Mouse (Mus musculus) right cerebral cortex, postnatal 10 days (tissue): ENCODE data around the gene Igsf6.

Source experiments
- DNase-seq, 2 experiments: peaks; one replicate each; pipeline ENCODE4 v3.0.0; 2021; ENCODE audit warnings: low spot score in 2 of 2

Igsf6 gene

DNA sequence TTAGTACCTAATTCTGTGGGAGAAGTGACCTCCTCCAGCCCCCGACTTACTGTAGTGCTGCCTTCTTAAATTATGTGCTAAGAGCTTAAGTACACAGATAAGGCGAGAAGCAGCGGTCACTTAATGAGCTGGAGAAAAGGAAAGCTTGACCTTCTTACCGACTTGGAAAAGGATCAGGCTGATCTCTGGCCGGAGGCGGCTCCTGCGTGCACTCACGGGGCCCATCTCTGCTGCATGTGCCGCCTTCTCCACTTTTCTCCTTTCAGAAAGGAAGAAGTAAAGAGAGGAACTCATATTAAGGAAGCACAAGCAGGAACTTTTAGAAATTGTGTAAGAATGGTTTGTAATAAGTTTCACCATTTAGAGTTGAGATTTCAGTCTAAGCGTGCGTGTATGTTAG is at the start of gene Igsf6:
TSS of gene Igsf6 (minus strand) at position 292 of the 400 bp plus-strand sequence.
- DNase-seq: no peak

DNA sequence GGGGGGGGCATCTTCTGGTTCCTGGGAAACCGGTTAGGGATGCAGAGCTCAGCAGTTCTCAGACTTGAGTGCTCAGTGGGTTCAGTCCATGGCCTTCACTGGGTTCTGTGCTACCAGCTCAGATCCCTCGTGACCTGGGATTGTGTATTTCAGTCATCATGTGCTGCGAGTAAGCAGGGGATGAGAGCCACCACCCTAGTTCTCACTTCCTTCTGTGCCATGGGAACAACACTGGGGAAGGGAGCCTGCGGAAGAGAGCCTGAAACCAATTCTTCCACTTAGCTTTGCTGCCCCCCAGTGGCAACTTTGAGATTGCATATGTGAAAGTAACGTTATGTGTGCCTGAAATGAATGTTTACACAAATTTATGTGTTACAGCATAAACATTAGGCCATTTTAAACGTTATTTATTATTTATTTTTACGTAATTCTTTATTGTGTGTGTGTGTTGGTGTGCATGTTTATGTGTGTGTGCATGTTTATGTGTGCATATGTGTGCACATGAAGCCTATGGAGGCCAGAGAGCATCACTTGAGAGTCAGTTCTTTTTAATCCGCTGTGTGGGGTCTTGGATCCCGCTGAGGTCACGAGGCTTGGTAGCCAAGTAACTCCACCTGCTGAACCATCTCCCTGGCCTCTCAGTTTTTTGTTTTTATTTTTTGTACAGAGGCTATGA is 45.9 kb upstream of the Igsf6 start:
- DNase-seq: peak; percentile 88 to 92

DNA sequence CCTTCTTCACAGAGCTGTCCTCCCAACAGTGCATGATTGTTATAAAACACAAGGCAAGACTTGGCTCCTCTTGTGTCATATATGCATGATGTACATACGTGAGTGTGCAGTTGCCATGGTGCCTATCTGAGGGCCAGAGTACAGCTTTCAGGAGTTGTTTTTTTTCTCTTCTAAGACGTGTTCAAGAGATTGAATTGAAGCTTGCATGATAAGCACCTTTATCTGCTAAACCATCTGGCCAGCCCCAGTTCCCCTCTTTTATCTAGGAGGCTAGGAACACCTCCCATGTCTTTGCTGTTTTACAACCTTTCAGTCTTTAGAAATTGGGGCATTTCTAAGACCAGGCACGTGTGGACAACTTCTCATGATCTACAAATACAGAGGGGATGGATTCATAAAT is 37.4 kb upstream of the Igsf6 start:
- DNase-seq: no peak

DNA sequence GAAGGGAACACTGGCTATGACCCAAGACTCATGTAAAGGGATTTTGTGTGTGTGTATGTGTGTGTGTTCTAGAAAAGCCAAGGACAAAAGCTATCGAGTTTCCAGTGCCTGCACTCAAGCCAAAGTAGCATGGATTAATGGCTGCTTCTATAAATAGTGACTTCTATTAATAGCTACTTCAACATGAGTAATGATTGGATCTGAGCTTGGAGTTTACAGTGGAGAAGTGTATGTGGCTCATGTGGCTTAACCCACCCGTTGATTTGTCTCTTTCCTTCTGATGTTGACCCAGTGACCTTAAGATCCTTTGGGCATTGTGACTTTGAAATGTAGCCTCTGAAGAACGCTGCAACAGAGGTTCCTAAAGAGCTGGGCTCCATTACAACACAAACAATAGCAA is 36.9 kb upstream of the Igsf6 start:
- no peak for DNase-seq

DNA sequence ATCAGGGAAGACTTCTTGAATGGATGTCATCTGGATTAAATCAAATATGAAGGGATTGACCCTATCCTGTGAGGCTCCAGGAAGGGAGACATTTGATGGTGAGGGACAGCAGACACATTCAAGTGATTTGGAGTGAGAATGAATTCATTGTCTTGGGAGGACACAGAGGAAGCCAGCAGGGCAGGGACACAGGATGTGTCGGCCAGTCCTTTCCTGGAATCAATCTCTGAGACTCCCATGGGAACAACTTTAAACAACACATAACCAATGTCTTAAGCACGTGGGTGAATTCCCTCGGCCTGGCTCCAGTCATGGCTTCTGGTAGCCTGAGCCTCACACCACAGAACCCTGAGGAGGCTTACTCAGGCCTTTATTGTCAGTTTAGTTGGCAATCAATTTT is 33.5 kb upstream of the Igsf6 start:
- DNase-seq: no peak

DNA sequence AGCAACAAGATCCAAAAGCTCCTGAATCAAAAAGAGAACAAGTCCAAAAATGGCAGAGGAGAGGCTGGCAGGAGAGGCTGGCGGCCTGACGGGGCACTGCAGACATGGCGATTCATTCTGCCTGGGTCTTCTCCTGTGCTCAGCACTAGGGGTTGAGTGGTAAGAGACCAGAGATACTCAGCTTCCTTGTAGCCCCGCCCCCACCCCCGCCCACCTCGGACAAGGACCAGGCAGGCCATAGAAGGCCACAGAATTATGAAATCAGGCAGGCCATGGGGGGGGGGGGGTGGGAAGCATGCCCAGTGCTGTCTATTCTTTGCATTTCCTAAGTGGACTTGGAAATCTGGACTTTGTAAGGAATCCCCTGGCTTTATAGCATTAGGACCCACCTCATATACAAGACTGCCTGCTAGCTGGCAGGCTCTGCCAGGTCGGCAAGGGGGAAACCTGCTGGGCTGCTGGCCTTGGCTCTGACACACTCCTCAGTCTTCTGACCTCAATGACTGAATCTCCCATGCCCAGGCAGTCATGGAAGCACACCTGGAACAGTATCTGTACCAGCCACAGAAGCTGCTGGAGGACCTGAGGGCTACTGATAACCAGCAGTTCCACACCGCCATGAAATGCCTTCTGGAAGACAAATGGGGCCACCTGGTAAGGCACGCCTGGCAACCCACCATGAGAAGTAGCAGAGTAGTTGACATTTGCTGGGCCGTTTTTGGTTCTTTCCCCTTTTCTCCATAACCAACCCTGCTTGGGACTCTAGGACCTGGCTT is 24.4 kb upstream of the Igsf6 start:
- no peak for DNase-seq

DNA sequence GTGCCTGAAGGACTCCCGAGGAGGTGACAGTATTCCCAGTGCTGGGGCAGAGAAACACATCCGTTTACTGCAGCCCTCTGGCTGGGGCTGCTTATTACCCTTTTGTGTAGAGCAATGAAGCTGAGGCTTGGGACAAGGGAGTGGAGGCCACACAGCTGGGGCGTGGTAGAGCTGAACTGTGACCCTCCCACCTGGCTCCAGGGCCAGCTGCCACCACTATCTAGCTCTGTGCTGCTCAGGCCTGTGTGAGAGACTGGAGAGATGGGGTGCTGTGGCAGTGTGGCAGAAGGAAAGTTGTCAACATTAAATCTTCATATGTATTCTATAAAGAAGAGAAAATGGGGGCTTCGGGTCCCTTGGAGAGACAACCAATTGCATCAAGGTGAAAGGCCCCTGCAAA is 18.7 kb upstream of the Igsf6 start:
- no peak for DNase-seq

DNA sequence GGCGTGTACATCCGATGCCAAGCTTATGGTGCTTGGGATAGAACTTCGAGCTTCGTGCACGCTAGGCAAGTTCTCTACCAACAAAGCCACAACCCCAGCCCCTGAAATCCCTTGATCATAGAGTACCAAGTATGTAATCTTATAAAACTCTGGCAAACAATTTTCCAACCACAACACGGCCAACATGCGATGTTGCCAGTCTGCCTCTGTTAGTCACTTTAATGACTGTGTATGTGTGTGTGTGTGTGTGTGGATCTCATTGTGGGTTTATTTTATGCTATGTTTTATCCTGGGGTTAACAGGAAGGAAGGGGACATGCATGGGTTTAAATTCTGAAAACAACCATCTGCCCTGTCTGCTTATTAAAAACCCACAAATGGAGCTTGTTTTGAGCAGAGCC is 16.4 kb upstream of the Igsf6 start:
- DNase-seq: no peak

DNA sequence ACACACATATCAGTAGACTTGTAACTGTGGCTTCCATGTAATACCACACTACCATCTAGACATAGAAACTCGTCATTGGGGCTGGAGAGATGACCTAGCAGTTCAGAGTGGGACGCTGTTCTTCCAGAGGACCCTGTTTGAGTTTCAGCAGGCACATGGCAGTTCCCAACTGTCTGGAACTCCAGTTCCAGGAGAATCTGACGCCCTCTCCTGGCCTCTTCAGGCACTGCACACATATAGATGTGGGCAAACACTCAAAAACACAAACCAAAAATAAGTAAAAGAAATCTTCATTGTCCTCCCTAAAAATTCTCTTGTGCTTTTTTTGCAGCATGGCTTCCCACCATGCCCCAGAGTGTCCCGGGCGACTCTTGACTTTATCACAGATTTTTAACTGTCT is 14.4 kb upstream of the Igsf6 start:
- no peak for DNase-seq

DNA sequence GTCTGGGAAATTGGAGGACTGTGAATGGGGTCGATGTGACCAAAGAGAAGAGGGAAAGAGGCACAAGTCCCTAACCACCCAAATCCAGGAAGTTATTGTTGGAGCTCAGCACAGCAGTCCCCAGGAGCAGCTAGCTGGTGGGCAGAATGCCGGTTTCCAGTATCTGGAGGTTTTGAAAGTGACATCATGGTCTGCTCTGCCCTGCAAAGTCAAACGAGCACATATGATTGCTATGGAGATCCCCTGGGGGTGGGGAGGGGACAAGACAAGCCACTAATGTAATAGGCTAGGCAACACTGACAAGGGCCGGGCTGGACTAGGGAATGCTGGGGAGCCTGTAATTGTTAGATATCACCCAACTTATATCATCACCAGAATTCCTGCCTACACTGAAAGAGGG is 11.1 kb upstream of the Igsf6 start:
- no peak for DNase-seq

DNA sequence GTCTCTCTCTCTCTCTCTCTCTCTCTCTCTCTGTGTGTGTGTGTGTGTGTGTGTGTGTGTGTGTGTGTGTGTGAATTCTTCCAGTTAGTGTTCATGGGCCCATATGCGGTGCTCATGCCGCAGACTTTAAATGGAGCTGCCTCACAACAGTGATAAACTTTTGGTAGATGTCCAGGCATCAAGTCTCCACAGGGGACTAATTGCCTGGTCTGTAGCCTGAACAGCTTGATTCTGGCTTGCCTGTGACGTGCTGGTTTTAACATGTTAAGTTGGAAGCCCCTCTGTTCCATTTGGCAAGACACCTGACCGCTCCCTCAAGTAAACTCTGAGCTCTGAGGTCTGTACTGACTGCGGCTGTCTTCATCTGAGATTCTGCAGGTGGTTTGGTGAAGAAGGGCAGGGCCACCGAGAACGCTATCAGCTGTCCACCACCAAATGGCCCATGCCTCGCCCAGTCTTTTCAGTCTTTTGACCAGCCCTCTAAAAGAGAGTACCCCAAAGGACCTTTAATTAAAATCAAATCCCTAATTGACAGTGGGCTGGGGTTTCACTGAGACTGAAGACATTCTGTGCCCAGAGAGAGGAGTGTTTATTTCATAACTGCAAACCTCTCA is 10.6 kb upstream of the Igsf6 start:
- DNase-seq: no peak

DNA sequence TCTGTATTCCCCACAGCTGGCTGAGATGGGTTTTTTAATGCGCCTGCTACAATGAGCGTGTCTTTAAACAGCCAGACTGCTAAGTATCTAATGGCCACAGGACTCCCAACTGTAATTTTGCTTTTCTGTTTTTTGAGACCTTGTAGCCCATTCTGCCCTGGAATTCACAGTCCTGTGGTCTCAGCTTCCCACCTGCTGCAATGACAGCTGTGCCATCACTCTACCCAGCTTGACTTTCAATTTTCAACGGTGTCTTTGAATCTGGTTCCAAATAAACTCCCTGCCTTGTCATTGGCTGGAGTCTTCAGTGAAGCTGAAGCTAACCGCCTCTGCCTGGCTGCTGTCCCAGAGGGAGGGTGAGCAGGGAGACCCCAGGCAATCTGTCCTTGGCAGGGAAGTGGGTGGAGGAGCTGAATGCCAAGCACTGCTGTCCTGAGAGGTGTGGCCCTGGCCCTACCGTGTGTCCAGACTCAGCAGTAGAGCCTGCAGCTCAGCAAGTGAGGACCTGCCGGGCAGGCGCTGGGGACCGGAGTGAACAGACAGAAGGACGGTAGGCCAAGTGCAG is 8.7 kb upstream of the Igsf6 start:
- DNase-seq: peak; percentile 48 to 50

DNA sequence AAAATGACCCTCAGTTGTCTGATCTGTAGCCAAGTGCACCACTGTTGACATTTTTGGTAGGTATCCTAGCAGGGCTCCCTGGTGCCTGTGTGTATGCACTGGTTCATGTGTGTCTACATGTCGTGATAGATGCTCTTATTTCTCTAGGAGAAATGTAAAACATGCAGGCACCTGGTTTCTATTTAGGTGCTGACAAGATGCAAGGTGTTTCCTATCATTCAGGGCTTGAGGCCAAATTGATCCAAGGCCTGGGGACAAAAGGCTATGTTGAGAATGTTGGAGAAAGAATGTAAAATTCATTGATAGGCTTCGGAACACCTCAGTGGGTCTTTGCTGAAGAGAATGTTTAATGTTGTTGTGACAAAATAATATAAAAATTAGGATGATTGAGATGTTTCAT is 7.4 kb upstream of the Igsf6 start:
- DNase-seq: no peak

DNA sequence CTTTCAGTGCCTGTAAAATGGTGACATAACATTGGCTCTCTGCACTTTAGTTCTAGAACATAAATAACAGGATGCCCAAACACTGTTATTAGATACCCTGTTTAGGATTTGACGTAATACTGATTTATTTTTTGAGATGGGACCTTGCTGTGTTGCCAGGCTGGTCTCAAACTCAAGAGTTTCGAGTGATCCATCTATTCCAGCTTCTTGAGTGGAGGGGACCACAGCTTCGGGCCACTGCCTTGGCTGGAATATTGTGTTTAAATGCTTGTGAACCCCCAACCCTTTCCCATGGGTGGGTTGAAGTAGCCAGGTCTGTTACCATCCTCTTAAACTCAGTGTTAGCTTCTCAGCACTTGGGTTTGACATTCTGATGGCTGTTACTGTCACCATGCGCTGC is 7.0 kb upstream of the Igsf6 start, which contains the start of gene Otoa:
TSS of gene Otoa (plus strand) at position 301 of the 400 bp plus-strand sequence.
- DNase-seq: no peak

DNA sequence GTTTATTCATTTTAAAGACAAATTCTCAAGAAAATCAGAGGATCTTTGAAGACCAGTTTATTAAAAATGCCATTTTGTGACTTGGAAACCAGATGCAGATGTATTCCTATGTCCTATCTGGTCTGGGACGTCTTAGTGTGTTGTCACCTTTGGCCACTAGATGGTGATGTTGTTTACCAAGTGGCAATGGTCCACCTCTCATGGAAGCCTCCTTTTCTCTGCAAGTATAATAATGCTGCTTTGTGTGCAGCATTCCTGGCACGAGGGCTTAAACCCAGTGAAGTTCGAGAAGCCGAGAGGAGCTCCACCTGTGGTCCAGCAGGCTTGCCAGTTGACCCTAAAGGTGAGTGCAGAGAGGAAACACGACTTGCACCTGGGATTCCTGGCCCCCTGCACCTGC is 3.5 kb upstream of the Igsf6 start:
- DNase-seq: peak; percentile 80 to 81

DNA sequence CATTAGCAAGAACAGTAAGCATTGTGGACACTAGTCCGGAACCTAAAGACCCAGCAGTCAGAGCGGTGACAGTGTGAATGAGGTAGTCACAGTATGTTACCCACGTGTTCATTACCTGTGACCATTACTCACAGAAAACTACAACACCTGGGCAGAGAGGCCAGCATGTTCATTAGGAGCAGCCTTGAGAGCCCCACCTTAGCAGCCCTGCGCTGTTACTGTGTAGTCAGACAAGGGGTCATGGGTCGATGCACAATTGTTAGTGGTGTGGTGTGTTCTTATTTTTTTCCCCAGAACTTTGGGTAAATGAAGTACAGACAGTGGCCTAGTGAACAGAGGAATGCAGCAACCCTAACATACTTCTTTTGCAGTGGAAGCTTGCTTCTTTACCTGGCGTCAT is 2.9 kb upstream of the Igsf6 start:
- DNase-seq: no peak

DNA sequence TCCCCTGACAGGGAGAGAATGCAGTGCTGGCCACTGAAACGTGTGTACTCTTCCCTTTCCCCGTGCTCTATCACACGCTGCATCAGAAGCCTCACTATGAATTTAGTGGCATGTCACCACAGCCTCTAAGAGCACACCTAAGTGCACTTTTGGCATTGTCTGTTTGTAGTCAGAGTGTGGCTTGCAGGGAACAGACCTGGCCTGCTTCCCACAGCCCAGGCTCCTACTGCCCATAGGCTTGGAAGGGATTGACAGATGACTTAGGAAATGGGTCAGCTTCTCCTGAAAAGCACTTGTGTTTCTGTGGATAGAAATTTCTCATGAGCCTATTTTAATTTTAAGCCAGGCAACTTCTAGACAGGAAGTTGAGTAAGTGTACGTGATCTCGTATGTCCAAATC is 1.0 kb upstream of the Igsf6 start:
- no peak for DNase-seq

DNA sequence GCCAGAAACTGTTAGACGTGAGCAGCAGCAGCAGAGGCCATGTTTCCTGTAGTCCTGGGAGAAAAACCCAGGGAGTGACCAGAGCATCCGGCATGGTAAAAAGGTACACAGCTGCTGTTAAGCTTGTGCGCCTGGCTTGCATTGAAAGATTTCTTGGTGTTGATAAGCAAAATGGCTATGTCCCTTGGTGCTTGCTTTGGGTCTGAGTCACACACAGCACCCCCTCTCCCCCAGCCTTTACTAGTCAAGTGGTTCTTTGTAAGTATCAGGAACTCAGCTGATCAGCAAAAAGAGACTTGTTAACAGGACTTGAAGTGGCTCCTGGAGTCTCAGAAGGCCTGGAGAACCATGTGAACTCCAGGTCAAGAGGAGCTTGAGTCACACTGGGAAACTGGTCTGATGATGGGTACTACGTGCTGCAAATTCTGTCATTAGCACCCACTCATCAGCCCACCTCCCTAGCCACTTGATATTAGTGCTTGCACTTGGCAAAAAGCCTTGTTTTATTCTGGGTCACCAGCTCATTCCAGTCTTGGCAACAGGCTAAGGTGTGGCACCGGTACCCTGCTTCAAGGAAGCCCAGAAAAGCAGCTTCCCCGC is 529 bp upstream of the Igsf6 start:
- DNase-seq: no peak

DNA sequence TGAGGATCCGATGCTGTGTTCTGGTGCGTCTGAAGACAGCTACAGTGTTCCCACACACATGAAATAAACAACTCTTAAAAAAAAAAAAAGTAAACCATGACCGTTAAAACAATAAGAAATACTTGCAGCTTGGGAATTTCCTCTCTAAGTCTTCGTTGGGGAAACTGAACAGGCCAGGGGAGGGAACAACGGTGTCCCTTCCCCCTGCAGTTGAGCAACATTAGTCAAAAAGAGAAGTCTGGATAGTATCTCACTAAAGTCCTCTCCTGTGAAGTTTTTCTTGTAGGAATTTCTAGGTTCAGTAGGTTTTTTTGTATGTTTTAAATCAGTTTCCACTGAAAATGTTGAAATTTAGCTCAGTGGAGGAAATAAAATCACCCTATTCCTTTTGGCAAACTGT is 1.9 kb downstream of the Igsf6 start:
- DNase-seq: no peak

DNA sequence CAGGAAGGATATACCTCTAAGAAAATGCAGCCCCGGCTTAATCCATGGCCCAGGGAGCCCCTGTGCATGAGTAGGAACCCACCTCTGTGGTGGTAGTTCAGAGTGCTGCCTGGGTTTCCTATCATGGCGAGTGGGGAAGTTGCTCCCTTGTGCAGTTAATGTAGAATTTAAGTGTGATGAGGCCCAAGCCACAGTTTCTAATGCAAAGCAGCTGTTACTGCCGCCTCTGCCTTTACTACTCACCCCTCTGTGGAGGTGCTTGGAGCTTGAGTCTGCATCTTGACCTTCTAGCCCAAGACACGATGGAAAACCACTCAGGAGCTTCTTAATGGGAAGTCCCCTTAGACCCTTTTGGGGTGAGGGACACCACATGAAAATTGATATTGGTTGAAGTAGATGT is 3.1 kb downstream of the Igsf6 start:
- DNase-seq: no peak

DNA sequence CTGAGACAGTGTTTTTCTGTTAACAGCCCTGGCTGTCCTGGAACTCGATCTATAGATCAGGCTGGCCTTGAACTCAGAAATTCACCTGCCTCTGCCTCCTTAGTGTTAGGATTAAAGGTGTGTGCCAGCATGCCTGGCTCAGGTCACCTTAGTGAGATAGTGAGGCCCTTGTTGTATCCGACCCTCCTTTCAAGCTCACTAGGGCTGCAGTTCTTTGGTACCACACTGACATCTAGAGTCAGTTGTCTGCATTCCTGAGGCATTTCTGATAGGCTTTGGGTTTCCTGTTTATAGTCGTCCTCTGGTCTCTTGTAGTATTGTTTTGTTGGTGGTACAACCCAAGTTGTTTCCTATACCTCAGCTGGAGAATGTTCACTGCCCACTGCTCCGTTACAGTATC is 10.1 kb downstream of the Igsf6 start:
- DNase-seq: peak in 1 of 2 experiments; percentile 40

DNA sequence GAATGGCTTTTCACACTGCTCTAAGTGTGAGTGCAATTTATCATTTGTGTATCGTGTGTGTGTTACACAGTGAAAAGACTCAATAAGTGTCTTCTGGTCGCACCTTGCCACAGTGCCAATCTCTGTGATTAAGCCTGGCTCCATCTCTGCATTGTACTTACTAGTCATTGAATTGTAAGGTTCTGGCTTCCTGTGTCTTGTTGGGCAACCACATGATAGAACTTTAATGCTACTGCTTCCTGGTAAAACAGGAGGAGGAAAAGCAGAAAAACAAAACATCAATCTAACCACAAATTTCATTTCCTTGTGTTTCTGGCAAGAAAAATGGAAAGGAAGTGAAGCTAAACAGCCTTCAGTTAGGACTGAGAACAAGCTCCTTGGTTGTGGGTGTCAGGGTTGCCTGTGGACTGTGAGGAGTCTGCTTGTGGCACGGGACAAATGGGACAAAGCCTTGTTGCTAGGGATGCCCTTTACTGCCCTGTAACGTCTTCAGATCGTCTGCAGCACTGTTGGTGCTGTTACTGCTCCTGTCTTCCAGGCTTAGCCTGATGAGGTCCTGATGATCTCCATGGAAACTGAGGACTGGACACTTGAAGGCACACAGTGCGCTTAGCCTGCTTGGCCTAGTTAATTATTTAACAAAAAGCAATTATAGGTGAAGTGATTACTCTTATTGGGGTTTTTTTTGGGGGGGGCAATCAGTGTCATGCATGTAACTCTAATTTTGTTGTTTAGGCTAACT is 14.7 kb downstream of the Igsf6 start:
- no peak for DNase-seq
